Mouse (Mus musculus) frontal cortex, postnatal 25 days (tissue): ENCODE data around the gene Cfap74.

Experiments
- DNase-seq, 2 experiments: peaks; one replicate each; pipeline ENCODE4 v3.0.0; 2022; ENCODE audit warnings: low spot score in 2 of 2

Cfap74 gene

DNA sequence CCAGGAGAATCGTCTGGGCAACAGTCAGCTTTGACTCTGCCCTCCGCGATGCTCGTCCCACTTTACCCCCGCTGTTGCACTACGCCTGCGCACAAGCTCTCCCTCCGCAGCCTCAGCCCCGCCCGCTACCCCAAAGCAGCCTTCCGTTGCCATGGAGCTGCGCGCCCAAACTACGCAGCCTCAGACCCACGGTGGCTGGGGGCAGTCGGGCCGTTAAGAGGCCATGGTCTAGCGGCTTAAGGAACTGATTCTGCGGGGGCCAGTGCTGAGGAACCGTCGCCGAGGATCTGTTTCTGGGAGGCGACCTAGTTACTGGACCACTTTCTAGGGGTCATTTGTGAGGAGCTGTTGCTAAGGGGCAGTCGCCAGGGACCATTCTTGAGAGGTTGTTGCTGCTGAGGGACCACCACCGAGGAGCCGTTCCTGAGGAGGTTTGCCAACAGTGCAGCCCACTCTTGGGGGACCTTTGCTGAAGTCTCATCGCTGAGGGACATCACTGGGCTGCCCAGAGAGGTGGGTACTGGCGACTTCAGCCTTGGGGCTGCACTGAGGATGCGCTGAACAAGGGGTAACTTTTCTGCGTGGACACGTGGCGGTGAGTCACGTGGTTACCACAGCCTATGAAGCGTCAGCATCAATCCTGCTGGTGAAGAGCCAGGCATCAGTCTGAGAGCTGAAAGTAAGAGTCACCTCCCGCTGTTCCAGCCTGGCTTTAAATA is at the start of gene Cfap74:
Gene Cfap74, plus strand, starts transcription at position 133 of the 719 bp plus-strand sequence.
- DNase-seq: peak; percentile 60 to 75

DNA sequence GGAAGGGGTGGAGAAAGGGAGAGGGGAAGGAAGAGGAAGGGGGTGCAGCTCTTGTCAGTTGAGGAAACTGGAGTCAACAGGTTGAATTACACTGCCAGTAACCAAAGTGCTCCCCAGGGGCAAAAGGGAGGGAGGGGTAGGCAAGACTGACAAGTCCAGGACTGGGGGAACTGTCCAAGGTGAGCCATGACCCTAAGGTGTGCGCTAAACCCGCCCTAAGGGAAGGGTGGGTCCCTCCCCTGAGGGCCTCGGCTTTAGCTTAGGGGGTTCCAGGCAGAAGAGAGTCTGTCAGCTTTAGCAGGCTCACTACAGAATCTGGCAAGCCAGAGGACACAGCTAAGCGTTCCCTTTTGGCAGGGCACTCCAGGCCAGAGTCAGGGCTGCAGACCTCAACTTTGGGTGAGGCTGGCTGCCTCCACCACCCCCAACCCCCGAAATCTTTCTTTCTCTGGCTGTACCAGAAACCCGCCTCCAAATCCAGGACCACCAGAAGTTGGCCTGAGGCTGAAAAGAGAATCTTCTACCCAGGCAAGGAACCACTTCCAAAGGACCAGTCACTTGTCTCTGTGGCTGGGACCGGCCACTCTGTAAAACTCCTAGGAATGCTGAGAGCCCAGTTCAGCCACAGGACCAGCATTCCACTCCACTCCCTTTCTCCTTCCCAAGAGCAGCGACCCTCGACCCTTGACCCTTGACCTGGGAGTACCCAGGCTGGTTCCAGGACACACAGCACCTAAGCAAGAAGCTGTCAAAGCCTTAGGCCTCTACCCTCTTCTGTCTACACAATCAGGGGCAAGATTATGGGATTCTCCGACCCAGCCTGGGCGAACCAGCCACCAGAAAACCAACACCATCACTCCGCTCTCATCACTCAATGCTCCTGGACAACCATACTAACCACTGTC is 49.2 kb upstream of the Cfap74 start:
- DNase-seq: no peak

DNA sequence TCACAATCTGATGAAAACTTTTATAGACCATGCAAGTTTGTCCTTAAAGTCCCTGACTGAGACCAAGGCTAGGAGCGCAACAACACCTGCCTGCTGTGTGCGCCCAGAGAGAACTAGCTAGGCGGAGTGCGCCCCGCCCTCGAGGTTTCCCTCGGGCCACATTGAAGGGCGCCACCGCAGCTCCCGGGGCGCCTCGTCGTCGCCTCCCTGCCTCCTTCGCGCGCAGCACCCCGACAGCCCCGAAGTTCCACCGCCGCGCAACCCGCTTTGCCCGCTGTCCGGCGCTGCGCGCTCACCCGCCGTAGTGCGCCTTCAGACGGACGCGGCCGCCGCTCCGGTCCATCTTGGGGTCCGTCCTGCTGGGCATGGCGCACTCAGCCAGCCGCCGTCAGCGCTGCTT is 48.1 kb upstream of the Cfap74 start:
- no peak for DNase-seq

DNA sequence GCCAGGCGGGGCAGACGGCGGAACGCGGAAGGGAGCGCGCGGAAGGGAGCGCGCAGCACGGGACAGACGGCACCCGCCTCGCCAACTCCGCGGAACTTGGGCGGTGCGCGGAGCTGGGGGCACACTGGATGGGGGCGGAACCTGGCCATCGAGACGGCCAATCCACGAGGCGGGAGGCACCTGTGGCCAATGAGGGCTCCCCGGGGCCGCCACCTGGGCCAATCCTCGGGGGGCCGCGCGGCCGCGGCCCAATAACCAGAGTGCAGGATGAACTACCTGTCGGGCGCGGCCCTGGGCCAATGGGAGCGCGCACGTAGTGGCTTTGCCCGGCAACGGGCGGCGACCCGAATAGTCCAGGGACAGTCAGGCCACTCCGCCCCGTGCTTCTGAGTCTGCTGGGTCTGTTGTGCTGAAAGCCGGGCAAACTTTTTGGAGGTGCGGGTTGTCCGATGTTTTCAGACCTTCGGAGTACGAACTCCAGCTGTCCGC is 47.6 kb upstream of the Cfap74 start, which contains the start of gene Prkcz:
Gene Prkcz, minus strand, starts transcription at position 59 of the 489 bp plus-strand sequence.
- DNase-seq: no peak

- no peak for DNase-seq
Observed at GRCm38 (mm10) chr4:155362443-155362842, 46.5 kb upstream of the Cfap74 start.

GRCm38 (mm10) chr4:155366784-155367183 is 42.2 kb upstream of the Cfap74 start:
- no peak for DNase-seq

- DNase-seq: no peak
Observed at GRCm38 (mm10) chr4:155367739-155368138, 41.3 kb upstream of the Cfap74 start.

DNA sequence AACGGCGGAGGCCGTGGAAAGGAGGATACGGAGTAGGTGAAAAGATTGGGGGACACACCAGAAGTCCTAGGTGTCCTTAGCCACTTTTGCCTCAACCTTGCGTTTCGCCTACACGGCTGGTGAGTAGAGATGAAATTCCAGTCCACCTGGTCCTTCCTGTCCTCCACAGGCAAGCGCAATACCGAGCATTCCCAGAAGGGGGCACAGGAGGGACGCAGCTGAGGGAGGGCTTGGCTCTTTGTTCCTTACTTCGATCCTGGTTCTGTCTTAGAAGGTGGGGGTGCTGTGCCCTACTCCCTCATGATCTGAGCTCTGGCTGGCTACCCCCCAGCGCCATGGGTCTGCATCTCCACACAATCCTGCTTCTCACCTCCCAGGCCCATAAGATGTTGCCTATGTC is 40.3 kb upstream of the Cfap74 start:
- DNase-seq: peak; percentile 75 to 77

- DNase-seq: no peak
Observed at GRCm38 (mm10) chr4:155370737-155371715, 38.0 kb upstream of the Cfap74 start.

GRCm38 (mm10) chr4:155371797-155372735 is 36.9 kb upstream of the Cfap74 start:
- DNase-seq: no peak

DNA sequence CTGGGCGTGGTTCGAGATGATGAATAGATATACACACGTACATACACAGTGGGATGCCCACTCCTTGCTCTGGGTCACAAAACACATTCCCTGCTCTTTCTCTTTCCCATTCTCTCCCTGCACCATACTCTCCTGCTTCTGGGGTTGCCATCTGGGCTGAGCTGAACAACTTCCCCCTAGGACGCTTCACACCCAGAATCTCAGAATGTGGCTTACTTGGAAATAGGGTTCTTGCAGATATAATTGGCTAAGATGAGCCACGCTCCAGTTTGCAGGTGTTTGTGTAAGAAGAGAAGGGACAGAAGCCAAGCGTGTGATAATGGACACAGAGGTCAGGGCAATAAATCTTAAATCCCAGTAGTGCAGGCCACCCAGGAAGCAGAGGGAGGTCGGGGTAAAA is 27.0 kb upstream of the Cfap74 start:
- DNase-seq: no peak

GRCm38 (mm10) chr4:155382752-155383151 is 26.2 kb upstream of the Cfap74 start:
- peak; percentile 29 to 48 for DNase-seq

DNA sequence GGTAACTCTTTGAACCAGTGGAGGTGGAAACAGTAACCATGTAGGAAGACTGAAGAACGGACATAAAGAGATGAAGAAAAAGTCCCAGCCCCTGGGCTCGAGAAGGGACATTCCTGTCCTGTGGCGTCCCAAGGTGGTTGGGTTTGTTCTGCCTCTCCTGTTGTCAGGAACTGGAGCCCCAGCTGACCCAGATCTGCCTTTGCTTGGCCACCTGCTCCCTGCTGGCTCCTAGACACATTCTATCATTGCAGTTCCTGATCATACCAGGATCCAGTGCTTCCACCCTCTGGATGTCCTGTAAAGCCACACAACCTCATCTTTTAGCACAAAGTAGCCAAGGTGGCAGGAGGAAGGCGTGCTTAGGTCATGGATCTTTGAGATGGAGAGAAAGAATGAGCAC is 25.7 kb upstream of the Cfap74 start:
- no peak for DNase-seq

DNA sequence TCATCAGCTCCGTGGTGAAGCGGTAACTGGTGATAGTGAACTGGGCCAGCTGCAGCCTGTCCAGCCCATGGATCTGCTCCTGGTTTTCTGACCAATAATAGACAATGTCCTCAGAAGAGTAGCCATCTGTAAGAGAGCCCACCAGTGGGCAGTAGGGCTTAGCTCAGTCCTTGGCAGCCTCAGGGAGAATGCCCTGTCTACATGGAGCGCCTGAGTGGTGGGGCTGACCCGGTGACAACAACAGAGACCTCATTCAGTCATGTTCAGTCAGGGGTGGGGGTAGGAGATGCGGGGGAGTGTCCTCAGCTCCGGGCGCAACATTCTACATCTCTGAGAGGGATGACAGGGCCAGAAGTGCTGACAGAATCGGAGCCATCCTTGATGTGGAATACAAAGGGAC is 21.8 kb upstream of the Cfap74 start:
- DNase-seq: no peak

- peak; percentile 37 to 40 for DNase-seq
Observed at GRCm38 (mm10) chr4:155395471-155395870, 13.5 kb upstream of the Cfap74 start.

DNA sequence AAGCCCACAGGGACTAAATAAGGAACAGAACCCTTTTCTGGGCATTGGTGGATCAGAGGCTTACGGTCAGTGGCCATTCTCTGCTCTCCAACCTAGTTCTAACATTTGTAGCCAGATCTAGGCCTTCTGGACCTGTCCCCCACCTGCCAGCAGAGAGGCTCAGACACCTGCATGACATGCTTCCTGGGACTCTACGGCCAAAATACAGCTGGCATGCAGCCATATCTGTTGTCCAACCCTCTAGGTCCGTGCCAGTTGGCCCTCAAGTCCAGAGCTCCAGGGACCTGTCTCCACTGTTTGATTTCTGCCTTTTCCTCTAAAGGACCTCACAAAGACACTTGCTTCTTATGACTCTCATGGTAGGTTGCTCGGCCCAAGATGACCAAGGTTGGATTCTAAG is 12.2 kb upstream of the Cfap74 start:
- DNase-seq: no peak

- DNase-seq: peak; percentile 31 to 33
Observed at GRCm38 (mm10) chr4:155397511-155398221, 11.3 kb upstream of the Cfap74 start, which contains the start of gene Gabrd. Gabrd (minus strand) TSS chr4:155398112.

- no peak for DNase-seq
Observed at GRCm38 (mm10) chr4:155398222-155398540, 10.8 kb upstream of the Cfap74 start.

DNA sequence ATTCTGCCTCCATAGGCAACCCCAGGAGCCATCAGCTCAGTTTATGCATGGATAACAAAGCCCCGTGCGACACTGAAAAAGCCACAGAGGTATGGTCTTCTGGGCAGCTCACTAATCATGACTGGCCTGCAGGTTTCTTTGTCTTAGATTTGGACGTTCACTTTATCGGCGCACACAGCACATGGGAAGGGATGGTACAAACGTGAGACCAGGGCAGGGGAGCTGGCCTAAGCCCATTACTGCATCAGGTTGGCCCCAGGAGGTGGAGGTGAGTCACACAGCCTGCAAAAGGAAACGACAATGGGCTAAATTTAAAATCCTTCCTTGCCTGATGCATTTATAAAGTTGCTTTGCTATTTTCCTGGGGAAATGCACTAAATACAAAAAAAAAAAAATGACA is 7.9 kb upstream of the Cfap74 start:
- no peak for DNase-seq

DNA sequence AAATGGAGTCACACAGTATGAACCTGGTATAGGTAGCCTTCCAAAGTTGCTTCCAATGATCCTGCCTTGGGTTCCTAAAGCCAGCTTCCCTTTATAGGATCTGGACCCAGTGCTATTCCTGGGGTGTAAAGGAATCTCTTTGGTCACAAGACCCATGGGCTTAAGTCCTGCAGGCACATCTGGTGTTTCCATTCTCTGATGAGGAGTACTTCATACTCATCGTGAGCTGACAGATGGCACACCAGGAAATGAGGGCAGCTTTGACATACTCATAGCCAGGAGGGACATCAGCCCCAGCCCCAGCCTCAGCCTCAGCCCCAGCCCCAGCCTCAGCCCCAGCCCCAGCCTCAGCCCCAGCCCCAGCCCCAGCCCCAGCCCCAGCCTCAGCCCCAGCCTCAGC is 6.5 kb upstream of the Cfap74 start:
- DNase-seq: no peak
